Mouse (Mus musculus): ENCODE results near the gene Gm7029.

Gene Gm7029

GRCm38 (mm10) chr17:33913264-33913663 is 39.6 kb downstream of the Gm7029 start:
- DNase-seq (ENCODE audit: low read depth, low spot score): no peak

DNA sequence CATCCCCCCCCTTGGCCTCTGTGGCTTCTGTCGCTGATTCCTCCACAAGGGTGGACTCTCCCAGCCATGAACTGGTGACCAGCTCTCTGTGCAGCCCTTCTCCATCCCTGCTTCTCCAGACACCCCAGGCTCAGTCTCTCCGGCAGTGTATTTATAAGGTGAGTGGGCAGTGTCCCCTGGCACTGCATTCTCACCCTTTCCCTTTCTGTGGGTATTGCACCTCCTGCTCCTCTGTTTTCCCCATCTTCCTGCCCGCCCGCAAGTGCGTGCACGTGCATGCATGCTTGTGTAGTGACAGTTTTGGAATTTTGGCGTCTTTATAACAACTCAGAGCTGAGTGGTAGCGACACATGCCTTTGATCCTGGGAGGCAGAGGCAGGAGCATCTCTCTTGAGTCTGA is 40.3 kb downstream of the Gm7029 start:
- DNase-seq (ENCODE audit: low read depth, low spot score): no peak

- DNase-seq (ENCODE audit: low read depth, low spot score): no peak
Measured at GRCm38 (mm10) chr17:33914969-33915391, 41.3 kb downstream of the Gm7029 start.

- DNase-seq (ENCODE audit: low read depth, low spot score): peak; percentile 93
Measured at GRCm38 (mm10) chr17:33915671-33916250, 42.1 kb downstream of the Gm7029 start, which contains the start of the genes Tapbp and Zbtb22. Tapbp (plus strand) TSS chr17:33915899. Zbtb22 (plus strand) TSS chr17:33915904.

GRCm38 (mm10) chr17:33916294-33916693 is 42.7 kb downstream of the Gm7029 start:
- DNase-seq (ENCODE audit: low read depth, low spot score): no peak

DNA sequence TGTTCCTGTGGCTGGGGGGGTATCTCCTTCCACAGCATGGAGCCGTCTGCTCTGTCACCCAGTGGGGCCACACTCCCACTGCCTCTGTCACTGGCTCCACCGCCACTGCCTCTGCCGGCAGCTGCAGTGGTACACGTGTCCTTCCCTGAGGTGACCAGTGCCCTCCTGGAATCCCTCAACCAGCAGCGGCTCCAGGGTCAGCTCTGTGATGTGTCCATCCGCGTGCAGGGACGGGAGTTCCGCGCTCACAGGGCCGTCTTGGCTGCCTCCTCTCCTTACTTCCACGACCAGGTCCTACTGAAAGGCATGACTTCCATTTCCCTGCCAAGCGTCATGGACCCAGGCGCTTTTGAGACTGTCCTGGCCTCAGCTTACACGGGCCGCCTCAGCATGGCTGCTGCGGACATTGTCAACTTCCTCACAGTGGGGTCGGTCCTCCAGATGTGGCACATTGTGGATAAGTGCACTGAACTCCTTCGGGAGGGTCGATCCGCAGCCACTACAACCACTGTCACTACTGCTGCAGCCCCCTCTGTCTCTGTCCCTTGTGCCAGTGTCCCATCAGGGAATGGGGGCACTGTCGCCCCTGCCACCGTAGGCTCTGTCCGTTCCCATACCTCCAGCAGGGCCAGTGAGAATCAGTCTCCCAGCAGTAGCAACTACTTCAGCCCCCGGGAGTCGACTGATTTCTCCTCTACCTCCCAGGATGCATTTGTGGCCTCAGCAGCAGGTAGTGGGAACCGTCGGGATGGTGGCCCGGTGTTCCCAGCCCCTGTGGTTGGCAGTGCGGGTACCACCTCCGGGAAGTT is 43.4 kb downstream of the Gm7029 start:
- DNase-seq (ENCODE audit: low read depth, low spot score): no peak

- no peak for DNase-seq (ENCODE audit: low read depth, low spot score)
Measured at GRCm38 (mm10) chr17:33917656-33918292, 44.1 kb downstream of the Gm7029 start.

DNA sequence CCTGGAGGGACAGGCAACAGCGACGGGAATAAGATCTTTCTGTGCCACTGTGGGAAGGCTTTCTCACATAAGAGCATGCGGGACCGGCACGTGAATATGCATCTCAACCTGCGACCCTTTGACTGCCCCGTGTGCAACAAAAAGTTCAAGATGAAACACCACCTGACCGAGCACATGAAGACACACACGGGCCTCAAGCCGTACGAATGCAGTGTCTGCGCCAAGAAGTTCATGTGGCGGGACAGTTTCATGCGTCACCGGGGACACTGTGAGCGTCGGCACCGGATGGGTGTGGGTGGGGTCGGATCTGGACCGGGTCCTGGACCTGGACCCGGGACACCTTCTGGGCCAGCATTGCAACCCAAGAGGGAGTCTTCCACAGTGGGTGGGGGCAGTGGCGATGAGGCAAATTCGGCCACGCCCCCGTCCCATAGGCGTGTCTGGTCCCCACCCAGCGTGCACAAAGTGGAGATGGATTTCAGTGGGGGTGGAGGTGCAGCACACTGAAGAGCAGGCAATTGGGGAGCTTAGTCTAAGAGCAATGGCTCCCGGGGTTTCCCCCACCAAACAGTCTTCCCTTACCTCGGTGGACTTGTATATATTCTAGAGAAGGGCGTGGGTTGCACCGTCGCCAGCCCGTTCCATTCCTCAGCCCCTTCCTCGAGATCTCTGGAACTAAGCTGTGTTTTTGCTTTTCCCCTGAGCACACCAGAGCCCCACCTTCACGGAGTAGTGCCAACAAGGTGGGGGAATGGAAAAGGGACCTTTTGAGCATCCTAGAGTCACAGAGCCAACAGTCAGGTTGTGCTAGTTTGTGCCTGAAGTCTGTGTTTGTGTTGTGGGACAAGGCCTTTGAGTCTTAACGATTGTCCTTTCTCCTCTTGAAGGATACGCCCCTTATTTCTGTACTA is 44.9 kb downstream of the Gm7029 start:
- no peak for DNase-seq (ENCODE audit: low read depth, low spot score)

GRCm38 (mm10) chr17:33919351-33920281 is 46.0 kb downstream of the Gm7029 start:
- DNase-seq (ENCODE audit: low read depth, low spot score): peak; percentile 71

DNA sequence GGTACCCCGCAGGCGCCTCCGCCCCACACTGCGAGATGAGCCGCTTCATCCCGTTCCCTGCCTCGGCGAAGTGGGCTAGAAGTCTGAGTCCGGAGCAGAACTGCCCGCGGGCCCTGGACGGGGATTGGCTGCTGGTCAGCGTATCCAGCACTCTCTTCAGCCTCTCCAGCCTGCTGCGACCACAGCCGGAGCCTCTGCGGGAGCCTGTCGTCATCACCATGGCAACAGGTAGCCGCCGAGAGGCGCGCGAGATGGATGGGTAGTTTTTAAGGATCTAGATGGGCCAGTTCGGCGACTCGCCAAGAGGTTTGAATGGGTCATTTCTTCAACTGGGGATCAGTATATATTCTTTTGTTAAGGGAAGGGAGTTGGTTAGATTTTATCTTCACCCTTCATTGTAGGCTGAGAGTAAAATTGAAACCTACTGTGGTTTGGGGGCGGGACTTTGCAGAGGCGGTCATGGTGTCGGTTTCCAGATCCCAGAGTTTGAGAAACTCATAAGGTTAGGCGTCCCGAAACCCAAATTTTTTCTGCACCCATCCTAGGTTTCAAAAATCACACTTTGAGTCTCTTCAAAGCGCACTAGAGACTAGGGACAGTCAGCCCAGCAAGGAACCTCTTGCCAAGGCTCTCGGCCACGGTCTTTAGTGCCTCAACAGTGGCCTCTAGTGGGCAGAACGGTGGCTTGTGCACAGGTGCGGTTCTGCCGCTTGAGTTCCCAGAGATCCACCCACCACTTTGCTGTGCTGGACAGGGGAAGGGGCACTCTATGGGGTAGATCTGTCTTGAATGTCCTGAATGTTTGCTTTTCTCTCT is 46.9 kb downstream of the Gm7029 start:
- DNase-seq (ENCODE audit: low read depth, low spot score): peak; percentile 84

DNA sequence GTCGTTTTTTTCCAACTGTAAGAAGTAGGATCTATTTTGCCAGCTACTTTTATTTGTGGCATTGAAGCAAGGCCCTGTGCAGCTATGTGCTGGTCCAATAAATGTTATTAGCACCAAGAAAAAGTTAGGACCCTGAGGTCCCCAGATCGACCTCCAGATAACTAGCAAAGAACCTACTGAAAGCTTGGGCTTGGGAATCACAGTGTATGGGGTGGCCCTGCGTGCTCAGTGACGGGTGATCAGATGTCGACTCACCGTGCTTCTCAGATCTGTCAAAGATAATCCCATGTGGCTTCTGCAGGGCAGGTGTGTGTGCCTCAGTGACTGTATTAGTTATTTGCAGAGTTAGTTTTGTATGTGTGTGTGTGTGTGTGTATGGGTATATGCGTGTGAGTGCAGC is 47.7 kb downstream of the Gm7029 start:
- DNase-seq (ENCODE audit: low read depth, low spot score): no peak

Measured in c-Kit-negative CD71-positive TER-119-positive erythroid progenitor cells, embryonic 14.5 days (primary cell).